Mouse (Mus musculus) cerebellum, adult 18-20 months (tissue): ENCODE data around the gene Cryba2.

Experiments
- DNase-seq, 2 experiments: peaks; one replicate each; pipeline ENCODE4 v3.0.0; 2021

Cryba2 gene

GRCm38 (mm10) chr1:74848946-74849345 is 44.0 kb downstream of the Cryba2 start:
- no peak for DNase-seq

DNA sequence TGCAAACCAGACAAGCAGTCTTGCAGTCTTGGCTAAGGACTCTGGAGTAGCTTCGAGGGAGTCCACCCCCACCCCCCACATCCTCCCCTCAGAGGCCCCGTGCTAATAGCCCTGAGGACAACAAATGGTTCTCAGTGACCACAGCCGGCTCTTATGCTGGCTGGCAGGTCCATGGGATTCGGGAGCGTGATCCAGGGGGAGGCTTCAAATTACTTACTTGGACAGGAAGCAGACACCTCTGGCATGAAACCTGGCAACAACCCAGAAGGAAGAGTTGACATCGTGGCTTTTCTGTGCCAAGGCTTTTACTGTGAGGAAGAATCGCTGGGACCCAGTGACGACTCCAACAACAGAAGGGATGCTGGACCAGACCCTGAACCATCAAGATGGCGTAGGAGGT is 46.6 kb downstream of the Cryba2 start:
- DNase-seq = no peak

DNA sequence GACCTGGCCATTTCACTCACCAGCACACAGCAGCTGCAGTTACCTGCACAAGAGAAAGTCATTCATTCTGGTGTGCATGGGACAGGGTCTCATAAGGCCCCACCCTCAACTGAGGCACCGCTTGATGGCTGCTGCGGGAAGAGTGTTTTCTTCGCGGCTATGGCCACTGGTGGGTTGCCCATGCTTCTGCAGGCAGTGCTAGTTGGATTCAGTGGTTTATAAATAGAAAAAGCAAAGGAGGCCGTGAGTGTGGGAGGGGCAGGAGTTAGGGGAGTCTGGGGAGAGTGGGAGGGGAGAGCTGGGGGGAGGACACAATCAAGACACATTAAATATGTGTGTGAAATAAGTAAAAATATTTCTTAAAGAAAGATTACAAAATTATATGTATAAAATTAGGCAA is 49.9 kb downstream of the Cryba2 start:
- no peak for DNase-seq
